Mouse (Mus musculus): ENCODE results near the gene Ccdc134. TPM values are rescaled to one million over a fixed set of nuclear protein-coding genes. Genes with fewer than 3 reads are reported as not detected.

The Ccdc134 gene
- total and polyA plus RNA-seq, 3 experiments: 17.5 to 19.7 TPM; not detected in 1

DNA sequence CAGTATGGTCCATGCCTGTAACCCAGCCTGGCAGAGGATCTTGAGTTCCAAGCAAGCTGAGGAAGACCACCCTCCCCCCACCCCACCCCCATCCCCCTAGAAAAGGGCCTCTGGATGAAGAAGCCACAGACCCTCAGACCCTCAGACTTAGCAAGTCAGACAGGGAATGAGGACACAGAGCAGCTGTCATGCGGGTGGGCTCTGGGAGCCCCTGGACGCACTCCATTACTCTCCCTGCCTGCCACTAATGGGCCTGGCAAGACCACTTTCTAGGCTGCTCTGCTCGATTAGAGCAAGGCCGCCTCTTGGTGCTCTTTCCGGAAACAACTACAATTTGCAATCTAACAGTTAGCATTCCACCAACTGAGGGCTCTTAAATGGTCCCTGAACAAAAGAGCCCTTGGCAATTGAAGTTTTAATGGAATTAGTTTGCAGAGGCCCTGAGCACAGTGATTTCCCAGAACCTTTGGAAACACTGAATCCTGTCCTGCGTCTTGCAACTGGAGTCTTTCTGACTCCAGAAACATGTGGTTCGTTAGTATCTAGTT is 50.1 kb downstream of the Ccdc134 start:
- Histone ChIP-seq H3K36me3 (ENCODE audit: control insufficient read depth in 1 of 2, insufficient read depth in 2 of 2, low read length in 2 of 2) (peaks cover 0 to 23% of the 10 kb centered on the region in 2 experiments; a peak in 2 of 4 replicates), H3K79me2 (ENCODE audit: control insufficient read depth, insufficient read depth, low read length, poor library complexity) (no peaks in the 10 kb centered on the region), H3K27me3 (ENCODE audit: control insufficient read depth in 1 of 2, insufficient read depth in 2 of 2, low read length in 2 of 2) (no peaks in the 10 kb centered on the region), H3K4me3 (ENCODE audit: control insufficient read depth in 1 of 2, insufficient read depth in 1 of 2, low read depth in 2 of 2, low read length in 2 of 2) (no peak overlapping the region), H3K9ac (ENCODE audit: control insufficient read depth, low read depth, low read length, poor library complexity, severe bottlenecking) (no peak overlapping the region), H3K4me1 (ENCODE audit: control insufficient read depth in 1 of 2, insufficient read depth in 2 of 2, low read length in 2 of 2) (no peaks in the 10 kb centered on the region), H3K27ac (ENCODE audit: control insufficient read depth, low read depth, low read length) (no peak overlapping the region), H3K9me3 (replicated peaks; ENCODE audit: insufficient read depth, low read length) (no peaks in the 10 kb centered on the region)
- DNase-seq (ENCODE audit: low read depth, low spot score): no peak
- TF ChIP-seq ETS1 (IDR thresholded peaks at IDR 0.05; ENCODE audit: low read depth, low read length) (no peak), TAL1 (IDR thresholded peaks at IDR 0.05; ENCODE audit: low read length) (no peak), MEF2A (IDR thresholded peaks at IDR 0.05; ENCODE audit: extremely low read depth, insufficient replicate concordance, low read depth, low read length, poor library complexity, severe bottlenecking) (no peak), ELF1 (IDR thresholded peaks at IDR 0.05; ENCODE audit: low read depth, low read length) (no peak), EP300 (IDR thresholded peaks at IDR 0.05; ENCODE audit: low read depth in 1 of 2, low read length in 2 of 2) (no peak), CHD2 (IDR thresholded peaks at IDR 0.05; ENCODE audit: low read length) (no peak), MAZ (IDR thresholded peaks at IDR 0.05; ENCODE audit: low read depth, low read length) (no peak), USF1 (IDR thresholded peaks at IDR 0.05; ENCODE audit: low read depth, low read length) (no peak), POLR2A (IDR thresholded peaks at IDR 0.05; ENCODE audit: control insufficient read depth in 1 of 2, insufficient read depth in 1 of 2, low read depth in 1 of 2, low read length in 2 of 2, poor library complexity in 1 of 2) (no peak), MYC (IDR thresholded peaks at IDR 0.05; ENCODE audit: low read depth, low read length) (no peak), TBP (IDR thresholded peaks at IDR 0.05; ENCODE audit: low read depth, low read length) (no peak), HCFC1 (IDR thresholded peaks at IDR 0.05; ENCODE audit: low read depth, low read length) (no peak), NELFE (IDR thresholded peaks at IDR 0.05; ENCODE audit: low read depth, low read length) (no peak), SMC3 (IDR thresholded peaks at IDR 0.05; ENCODE audit: low read depth, low read length) (no peak)

- no peaks in the 10 kb centered on the region for H3K4me1 ChIP-seq (ENCODE audit: control insufficient read depth in 1 of 2, insufficient read depth in 2 of 2, low read length in 2 of 2)
- TF ChIP-seq NRF1 (IDR thresholded peaks at IDR 0.05; ENCODE audit: insufficient read depth, low read depth, low read length, poor library complexity, severe bottlenecking): no peak
- no peak for TF ChIP-seq HCFC1 (IDR thresholded peaks at IDR 0.05; ENCODE audit: low read depth, low read length)
- TF ChIP-seq POLR2AphosphoS2 (IDR thresholded peaks at IDR 0.05; ENCODE audit: low read length): no peak
- TF ChIP-seq MAZ (IDR thresholded peaks at IDR 0.05; ENCODE audit: low read depth, low read length): no peak
- no peak for TF ChIP-seq GATA1 (IDR thresholded peaks at IDR 0.05; ENCODE audit: low read depth, low read length)
- TF ChIP-seq MEF2A (IDR thresholded peaks at IDR 0.05; ENCODE audit: extremely low read depth, insufficient replicate concordance, low read depth, low read length, poor library complexity, severe bottlenecking): no peak
- no peak for TF ChIP-seq TBP (IDR thresholded peaks at IDR 0.05; ENCODE audit: low read depth, low read length)
- TF ChIP-seq RCOR1 (IDR thresholded peaks at IDR 0.05; ENCODE audit: low read depth, low read length): 0 out of 2 replicates have a peak, but pooled peaks have one; percentile 8
- 0 out of 4 replicates have a peak, but pooled peaks of 1 of the 2 experiments have one; percentile 25 for TF ChIP-seq EP300 (IDR thresholded peaks at IDR 0.05; ENCODE audit: low read depth in 1 of 2, low read length in 2 of 2)
- peaks cover 0 to 16% of the 10 kb centered on the region in 2 experiments; a peak in 2 of 4 replicates for H3K36me3 ChIP-seq (ENCODE audit: control insufficient read depth in 1 of 2, insufficient read depth in 2 of 2, low read length in 2 of 2)
- H3K4me3 ChIP-seq (ENCODE audit: control insufficient read depth in 1 of 2, insufficient read depth in 1 of 2, low read depth in 2 of 2, low read length in 2 of 2): no peak overlapping the region
- H3K79me2 ChIP-seq (ENCODE audit: control insufficient read depth, insufficient read depth, low read length, poor library complexity): no peaks in the 10 kb centered on the region
- H3K27ac ChIP-seq (ENCODE audit: control insufficient read depth, low read depth, low read length): no peak overlapping the region
- no peak overlapping the region for H3K9ac ChIP-seq (ENCODE audit: control insufficient read depth, low read depth, low read length, poor library complexity, severe bottlenecking)
- no peaks in the 10 kb centered on the region for H3K9me3 ChIP-seq (replicated peaks; ENCODE audit: insufficient read depth, low read length)
- no peak for DNase-seq (ENCODE audit: low read depth, low spot score)
- H3K27me3 ChIP-seq (ENCODE audit: control insufficient read depth in 1 of 2, insufficient read depth in 2 of 2, low read length in 2 of 2): no peaks in the 10 kb centered on the region
Observed at GRCm38 (mm10) chr15:82181131-82181530, 53.4 kb downstream of the Ccdc134 start.
